Mouse (Mus musculus) adrenal gland, adult 18-20 months (tissue): ENCODE data around the gene Rnf187. TPM values are rescaled to one million over a fixed set of nuclear protein-coding genes. Genes with fewer than 3 reads are reported as not detected.
"Not testable (repeated sequence)": the region's sequence is repeated elsewhere in the genome, so short reads cannot be mapped to it uniquely, and the experiment has no call there.

ENCODE experiments used
- DNase-seq, 2 experiments: peaks; one replicate each; pipeline ENCODE4 v3.0.0; 2021 to 2022; ENCODE audit warnings: low spot score in 2 of 2
- total RNA-seq, 2 experiments: library from RNA; stranded (reverse); gene quantifications; 1 replicate in 1 of 2; 2 replicates in 1 of 2; pipeline ENCODE4 v1.2.3; 2021

Rnf187 gene
- total RNA-seq, 2 experiments from 2014 or later: 171 to 177 TPM

DNA sequence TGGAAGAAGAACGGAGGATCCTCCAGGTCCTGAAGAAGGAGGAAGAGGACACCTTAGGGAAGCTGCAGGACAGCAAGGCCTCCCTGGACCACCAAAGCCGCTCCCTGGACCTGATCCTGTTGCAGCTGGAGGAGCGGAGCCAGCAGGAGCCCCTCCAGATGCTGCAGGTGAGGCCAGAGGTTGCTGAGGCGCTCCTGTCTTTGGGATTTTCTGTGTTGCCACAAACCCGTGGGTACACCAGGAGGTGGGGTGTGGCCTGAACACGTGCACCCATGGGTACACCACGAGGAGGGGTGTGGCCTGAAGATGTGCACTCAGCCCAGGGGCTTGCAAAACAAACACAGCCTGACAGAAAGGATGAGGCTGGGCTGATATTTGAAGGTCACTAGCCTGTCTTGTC lies 29.8 kb upstream of the Rnf187 start:
- no peak for DNase-seq

DNA sequence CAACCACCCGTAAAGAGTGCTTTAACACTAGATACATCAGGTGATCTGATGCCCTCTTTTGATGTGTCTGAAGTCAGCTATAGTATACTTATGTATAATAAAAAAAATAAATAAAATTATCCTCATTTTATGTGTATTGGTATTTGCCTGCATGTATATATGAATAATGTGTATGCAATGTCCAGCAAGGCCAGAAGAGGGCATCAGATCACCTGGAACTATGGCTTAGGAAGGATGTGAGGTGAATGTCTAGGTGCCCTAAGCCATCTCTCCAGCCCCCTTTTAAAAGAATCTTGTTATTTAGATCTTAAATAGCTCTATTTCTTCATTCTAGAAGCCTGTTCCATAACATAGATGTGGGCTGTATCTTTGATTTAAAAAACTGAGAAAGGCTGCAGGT lies 28.6 kb upstream of the Rnf187 start:
- no peak for DNase-seq

DNA sequence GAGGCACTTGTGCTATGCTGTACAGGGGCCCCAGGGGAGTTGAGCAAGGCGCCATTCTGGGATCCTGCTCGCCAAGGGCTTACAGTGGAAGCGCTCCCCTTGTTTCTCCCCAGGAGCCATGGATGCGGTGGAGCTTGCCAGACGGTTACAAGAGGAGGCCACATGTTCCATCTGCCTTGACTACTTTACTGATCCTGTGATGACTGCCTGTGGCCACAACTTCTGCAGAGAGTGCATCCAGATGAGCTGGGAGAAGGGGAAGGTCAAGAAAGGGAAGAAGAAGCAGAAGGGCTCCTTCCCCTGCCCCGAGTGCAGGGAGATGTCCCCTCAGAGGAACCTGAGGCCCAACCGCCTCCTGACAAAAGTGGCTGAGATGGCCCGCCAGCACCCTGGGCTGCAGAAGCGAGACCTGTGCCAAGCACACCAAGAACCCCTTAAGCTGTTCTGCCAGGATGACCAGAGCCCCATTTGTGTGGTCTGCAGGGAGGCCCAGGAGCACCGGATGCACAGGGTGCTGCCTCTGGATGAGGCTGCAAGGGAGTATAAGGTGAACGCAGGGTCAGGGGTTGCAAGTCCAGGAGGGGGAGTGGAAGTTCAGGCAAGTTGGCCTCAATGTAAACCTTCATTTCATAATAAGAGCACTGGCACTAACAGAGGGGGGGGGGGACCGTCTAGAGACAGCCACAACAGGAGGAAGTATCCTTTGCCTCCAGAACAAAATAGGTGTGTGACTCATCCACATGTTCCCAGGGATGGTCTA lies 26.5 kb upstream of the Rnf187 start:
- no peak for DNase-seq

DNA sequence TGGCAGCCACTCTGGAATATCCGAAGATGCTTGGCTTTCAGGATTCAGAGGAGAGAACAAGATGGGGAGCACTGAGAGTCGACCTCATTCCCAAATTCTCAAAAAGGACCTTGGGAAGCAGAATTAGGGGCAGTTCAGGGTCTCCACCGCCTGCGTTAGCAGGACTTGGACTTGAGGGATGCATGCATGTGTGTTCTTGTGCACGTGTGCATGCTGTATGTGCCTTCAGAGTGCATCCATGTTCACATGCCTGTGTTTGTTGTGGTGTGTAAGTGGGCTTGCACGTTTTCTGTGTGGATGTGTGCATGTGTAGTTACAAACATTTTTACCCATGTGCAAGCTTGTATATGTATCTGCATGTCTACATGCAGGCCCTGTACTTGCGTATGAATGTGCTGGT lies 25.5 kb upstream of the Rnf187 start:
- no peak for DNase-seq

DNA sequence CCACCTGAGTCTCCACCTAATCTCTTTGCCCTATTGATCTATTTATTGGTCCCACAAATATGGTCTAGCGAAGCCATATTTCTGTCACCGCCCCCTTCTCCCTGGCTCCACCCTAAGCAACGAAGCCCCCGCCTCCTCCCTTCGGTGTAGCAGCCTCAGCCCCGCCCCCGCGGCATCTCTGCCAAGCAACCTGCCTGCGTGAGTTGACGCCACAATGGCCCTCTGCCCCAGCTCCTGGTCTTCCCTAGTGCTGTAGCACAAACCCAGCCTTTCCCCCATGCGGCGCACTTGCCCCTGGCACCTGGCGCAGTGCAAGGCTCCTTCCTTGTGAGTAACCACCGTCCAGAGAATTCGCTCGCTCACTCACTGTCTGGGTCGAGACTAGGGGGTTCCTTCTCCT lies 24.8 kb upstream of the Rnf187 start:
- DNase-seq: no peak

DNA sequence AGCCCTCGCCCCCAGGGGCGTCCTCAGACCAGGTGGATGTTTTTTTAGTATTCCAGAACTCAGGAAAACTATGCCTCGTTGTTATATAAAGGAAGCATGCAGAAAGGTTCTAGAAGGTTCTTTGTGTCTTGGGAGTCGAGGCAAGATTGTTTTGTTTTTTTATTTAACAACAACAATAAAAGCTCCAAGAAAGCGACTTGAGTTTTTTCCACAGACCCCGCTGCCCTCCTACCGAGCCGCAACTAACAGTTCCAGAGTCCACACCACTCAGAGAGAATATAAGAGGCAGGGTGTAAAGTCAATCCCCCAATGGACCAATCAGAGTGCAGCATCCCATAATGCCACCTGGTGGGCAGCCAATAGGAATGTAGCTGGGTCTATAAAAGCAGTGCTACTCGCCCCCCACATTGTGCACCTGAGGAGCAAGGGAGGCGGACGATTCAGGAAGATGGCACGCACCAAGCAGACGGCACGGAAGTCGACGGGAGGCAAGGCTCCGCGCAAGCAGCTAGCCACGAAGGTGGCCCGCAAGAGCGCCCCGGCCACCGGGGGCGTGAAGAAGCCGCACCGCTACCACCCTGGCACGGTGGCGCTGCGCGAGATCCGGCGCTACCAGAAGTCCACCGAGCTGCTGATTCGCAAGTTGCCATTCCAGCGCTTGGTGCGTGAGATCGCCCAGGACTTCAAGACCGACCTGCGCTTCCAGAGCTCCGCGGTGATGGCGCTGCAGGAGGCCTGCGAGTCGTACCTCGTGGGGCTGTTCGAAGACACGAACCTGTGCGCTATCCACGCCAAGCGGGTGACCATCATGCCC lies 22.9 kb upstream of the Rnf187 start:
- no peak for DNase-seq

DNA sequence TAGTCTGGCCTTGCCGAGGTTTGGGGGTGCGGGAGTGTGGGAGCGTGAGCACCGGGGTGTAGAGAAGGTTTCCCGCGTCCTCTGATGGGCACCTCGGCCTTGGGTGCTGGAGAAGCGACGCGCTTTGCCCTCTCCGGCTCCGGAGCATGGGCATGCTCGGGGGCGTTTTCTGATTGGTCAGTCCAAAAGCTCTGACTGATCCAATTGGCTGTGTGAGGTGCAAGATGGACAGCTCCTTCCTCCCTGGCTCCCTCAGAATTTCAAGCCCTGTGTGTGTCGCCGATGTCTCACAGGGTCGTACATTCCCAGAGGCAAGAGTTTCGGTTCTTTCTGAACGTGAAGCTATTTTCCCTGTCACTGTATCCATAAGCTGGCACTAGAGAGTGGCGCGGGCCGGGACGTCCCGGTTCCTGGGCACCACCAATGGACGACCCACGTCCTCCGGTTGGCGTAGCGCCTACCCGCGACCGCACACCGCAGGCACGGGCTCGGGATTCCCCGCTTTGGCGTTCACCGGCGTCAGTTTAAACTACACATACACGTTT lies 21.3 kb upstream of the Rnf187 start:
- DNase-seq: peak; percentile 62 to 64

DNA sequence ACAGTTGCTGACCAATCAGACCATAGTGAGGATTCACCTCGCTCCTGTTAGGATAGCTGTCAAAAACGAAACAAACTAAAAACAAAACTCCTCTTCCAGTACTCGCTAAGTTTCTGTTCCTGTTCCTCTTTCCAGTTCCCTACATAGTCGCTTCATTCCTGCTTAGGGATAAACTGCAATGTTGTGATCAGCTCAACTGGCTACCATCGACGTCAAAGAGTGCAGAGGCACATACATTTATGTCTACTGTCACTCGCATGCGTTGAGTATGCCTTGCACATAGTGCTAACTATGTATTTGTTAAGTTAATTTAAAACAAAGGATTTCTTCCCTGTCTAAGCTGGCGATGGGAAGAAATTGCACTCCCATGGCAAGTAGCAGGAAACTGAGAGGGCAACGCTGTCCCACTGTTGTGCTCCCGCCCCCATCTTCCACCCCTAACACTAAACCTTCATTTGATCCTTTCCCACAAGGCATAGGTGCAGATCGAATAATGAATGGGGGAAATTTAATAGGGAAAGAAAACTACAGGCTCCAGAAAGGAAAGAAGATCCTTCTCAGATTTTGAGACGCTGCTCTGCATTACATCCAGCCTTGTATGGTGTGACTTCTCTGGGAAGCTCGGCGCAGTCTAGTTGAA lies 20.6 kb upstream of the Rnf187 start:
- no peak for DNase-seq

DNA sequence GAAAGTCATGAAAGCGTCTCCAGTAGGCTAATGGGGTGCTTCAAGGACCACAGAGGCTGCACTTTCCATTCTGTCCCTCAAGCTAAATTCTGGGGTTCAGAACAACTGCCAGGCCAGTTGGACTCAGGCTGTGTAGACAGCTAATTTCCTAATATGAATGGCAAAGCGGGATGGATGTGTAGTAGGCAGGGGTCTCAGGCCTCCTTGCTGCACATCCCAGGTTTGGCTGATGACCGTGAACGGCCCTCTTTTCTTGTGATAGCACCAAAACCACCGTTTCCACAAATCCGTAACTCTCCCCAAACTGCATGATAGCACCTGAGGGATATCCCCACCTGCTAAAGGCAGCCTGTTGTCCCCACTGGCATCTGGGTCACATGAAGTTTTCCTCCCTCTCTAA lies 19.8 kb upstream of the Rnf187 start:
- no peak for DNase-seq

DNA sequence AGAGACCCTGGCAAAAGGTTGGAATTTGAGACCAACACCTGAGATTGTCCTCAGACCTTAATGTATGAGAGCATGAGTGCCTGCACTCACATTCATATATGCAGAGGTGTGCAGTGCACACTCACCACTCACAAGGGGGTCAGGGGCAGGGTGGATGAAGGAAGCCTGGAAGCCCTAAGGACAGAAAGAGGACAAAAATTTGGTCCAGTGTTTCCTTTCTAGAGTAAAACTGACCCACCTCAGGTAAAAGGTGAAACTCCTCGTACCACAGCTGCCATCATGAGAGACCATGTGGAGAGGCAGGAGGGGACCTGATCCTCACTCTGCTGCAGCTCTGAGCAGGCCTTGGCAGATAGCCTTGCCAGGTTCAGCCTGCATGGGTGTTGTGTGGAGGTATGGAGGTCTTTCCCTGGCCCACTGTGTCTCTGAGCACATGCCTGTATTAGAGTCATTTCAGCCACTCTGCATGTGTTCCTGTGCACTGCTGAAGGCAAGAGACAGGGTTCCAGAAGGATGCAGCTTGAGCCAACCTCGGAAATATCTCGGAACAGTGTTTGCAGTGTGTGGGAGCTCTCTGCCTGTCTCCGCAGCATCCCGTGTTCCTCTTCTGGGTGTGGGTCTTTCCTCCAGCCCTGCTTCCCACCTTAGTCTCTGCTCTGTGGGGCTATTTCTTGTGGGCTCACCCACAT lies 18.7 kb upstream of the Rnf187 start:
- no peak for DNase-seq

DNA sequence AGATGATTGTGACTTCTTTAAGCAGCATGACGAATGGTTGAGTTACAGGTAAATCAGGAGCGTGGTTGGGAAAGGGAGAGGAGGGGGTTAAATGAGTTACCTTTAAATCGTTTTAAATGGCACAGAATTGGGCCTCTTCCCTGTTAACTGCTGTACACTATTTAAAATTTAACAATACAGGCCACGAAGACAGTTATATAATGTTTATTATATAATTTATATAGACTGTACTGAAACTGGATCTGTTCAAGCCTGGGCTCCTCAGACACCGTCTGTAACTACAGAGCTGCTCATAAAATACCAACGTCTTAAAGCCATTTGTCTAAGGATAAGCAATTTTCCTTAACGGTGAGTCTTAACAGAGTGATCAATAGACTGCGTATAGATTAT lies 17.1 kb upstream of the Rnf187 start:
- no peak for DNase-seq

DNA sequence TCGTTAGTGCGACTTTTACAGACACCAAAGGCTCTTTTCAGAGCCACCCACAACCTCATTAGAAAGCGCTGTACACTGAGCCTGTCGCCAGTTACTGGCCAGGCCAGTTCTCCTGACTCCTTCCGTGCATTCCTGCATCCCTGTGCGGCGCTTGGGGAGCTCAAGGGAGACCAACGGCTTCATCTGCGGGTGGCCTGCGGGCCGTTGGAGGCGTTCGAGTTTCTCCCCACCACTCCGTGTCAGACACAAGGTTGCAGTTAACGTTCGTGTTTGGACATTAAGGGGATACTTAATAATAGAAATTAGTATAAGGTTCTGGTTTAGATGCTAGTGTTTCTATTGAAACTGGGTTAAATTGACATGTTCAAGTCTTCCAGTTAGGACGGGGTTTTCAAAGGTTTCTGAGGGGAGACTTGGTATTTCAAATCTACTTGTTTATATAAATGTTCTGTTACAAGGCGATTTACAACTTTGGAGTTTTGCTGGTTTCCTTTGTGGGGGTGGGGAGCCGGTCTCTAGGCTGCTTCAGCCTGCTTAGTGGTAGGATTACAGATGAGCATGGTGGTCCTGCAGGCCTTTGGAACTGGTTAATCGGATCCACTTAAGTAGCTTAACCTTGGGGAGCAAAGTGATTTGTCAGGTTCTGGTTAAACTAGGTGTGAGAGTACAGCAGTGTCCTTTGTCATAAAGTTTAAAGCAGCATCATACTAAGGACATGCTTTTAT lies 16.6 kb upstream of the Rnf187 start:
- no peak for DNase-seq

DNA sequence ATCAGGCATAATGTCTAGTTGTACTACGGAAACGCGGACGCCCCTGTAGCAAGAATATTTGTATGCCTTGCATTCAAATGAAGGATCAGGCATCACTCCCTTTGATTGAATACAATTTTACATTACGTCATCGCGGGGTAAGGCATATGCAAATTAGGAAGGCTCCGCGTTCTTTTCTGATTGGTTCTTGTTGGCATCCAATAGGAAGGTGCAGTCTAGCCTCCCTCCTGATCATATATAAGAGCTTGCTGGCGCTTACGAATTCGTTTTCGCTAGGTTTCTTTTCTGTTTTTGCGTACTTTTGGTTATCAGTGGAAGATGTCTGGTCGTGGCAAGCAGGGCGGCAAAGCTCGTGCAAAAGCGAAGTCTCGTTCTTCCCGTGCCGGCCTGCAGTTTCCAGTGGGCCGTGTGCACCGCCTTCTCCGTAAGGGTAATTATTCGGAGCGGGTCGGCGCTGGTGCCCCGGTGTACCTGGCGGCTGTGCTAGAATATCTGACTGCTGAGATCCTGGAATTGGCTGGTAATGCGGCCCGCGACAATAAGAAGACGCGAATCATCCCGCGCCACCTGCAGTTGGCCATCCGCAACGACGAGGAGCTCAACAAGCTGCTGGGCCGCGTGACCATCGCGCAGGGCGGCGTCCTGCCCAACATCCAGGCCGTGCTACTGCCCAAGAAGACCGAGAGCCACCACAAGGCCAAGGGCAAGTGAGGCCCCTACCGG lies 15.9 kb upstream of the Rnf187 start, which contains the start of the genes Hist3h2a and Trim17:
Hist3h2a (plus strand) TSS at position 266 of the 723 bp plus-strand sequence.
Trim17 (plus strand) TSS at position 266 of the 723 bp plus-strand sequence.
- peak; percentile 71 to 75 for DNase-seq

DNA sequence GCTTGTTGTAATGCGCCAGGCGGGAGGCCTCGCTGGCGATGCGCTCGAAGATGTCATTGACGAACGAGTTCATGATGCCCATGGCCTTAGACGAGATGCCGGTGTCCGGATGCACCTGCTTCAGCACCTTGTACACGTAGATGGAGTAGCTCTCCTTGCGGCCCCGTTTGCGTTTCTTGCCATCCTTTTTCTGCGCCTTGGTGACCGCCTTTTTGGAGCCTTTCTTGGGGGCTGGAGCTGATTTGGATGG lies 15.4 kb upstream of the Rnf187 start:
- DNase-seq: not testable (repeated sequence)

DNA sequence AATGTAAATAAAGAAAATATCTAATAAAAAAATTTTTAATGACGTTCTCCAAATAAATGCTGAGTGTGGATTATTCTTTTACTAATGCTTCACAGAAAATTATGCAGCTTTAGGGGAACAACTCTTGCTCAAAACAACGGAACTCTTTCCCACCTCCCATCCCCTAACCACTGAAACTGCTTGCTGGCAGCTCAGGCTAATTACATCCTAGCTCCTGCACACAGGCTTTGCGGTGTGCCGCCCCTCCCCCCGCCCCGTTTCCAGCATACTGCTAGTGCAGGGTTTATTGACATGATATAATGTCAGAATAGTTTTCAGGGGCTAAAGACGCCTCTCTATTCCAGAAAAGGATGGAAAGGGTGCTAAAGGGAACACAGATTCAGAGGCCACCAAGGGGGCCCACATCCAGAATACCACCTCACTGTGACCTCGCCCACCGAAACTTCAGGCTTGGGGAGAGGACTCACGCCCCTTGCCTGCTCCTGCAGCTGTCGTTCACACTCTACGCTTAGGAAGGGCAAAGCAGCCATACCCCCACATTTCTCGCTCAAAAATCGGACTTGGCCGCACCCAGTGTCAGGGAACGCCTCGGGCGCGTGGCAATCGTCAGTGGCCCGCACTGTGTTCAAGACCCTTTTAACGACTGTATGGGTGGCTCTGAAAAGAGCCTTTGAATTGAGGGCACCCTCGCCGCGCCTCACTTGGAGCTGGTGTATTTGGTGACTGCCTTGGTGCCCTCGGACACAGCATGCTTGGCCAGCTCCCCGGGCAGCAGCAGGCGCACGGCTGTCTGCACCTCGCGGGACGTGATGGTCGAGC lies 14.8 kb upstream of the Rnf187 start:
- peak; percentile 28 to 37 for DNase-seq

DNA sequence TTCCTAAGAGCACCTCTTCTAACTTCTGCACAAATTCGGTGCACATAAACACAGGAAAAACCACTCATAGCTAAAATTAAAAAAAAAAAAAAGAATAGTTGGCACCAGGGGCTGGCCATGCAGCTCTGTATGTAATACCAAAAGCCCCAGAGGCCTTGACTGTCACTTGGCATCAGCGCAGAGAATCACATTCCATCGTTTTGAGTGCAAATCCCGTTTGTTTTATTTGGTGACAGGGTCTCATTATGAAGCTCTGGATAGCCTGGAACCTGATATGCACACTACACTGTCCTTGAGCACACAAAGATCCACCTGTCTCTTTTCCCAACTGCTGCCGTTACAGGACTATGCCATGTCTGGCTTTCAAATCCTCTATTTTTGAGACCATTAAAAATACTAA lies 12.5 kb upstream of the Rnf187 start:
- DNase-seq: no peak

DNA sequence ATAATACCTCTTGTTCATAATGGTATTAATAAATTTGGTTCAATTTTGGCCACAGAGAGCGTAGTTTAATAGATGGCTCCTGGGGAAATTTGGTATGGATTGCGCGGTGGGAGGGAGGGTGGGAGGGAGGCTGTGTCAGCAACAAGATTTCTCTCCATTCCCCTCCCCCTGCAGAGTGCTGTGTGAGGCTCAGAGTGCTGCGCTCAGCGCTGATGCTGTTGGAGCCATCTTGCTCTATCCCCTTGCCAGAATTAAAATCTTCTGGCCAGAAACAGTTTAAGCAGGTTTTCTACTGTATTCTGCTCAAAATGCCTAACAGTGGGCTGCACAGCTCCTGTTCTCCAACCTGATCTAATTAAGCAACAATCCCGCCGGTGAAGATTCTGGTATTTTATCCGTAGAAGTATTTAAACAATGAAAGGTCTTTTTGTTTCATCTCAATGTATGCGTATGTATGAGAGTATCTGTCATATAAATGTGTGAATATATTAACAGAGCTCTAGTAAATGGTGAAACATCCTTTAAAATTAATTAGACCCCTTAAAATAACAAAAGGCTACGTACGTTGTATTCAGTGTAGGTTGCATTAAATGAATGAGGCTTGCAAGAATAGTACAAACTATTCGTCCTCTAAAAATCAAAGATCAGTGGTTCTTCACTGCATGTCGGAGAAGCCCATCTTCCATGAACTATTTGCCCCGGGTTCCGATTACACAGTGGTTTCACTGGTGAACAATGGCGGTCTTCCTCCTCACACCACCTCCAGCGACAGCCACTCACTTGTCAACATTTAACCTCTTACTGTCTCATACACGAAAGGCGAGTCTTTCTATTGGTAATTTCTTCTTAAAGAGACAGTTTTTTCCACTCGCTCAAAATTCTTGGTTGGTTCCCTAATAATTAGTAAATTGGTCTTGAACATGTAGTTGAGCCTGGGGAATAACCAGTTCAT lies 11.0 kb upstream of the Rnf187 start:
- no peak for DNase-seq
